ENCODE assay signal across 9 mouse cellular contexts in the genomic region with DNA sequence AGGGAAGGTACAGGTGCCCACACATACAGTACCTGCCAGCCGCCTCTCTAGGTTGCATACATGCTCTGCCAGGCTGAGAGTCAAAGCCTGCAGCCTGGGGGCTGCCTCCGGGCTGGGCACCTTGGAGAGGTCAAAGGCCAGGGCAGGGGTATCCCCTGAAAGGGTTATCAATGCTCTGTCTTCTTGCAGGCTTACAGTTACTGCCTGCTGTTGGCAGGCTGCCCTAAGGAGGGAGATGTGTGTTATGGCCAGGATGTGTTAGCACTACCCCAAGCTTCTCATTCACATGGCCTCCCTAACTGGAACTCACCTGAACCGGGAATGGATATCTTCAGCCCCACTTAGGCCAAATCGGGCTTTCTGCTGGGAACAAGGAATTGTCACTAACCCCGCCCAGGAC. TPM values are rescaled to one million over a fixed set of nuclear protein-coding genes. Genes with fewer than 3 reads are reported as not detected.
A peak's percentile ranks its signal among the peaks of the same experiment; 100 is the strongest.
DNase-seq lines count a peak whose midpoint lies in the region; ATAC-seq and TF ChIP-seq lines count a peak whose summit lies in the region.
"Had no signal": no experiment of that assay in that cellular context is flagged by ENCODE, and none has a peak within 500 bp of the region (broad histone marks: within the 10 kb centered on the region; RNA-seq: fewer than 3 reads in every experiment).

No protein-coding gene starts in this region.

- H3K9ac ChIP-seq in midbrain, embryonic 13.5 days (replicated peaks): peak overlapping the region; percentile 83

- TF ChIP-seq POLR2A in kidney, adult 2 months (IDR thresholded peaks at IDR 0.05; ENCODE audit: low read depth, low read length): no peak

- H3K4me1 ChIP-seq in G1E (ENCODE audit: insufficient read depth, low read depth, low read length): peaks cover 40% of the 10 kb centered on the region
- H3K4me1 ChIP-seq in erythroblast, embryonic 14.5 days (ENCODE audit: control insufficient read depth): peaks cover 46% of the 10 kb centered on the region
- peaks cover 11% of the 10 kb centered on the region for H3K4me1 ChIP-seq in kidney, adult 2 months (ENCODE audit: control insufficient read depth, insufficient read depth, low read length)
- peaks cover 26% of the 10 kb centered on the region for H3K4me1 ChIP-seq in midbrain, embryonic 13.5 days (replicated peaks)

- H3K9me3 ChIP-seq in G1E (replicated peaks): no peaks in the 10 kb centered on the region
- H3K9me3 ChIP-seq in erythroblast, embryonic 14.5 days (ENCODE audit: control insufficient read depth, low read length): no peaks in the 10 kb centered on the region
- H3K9me3 ChIP-seq in midbrain, embryonic 13.5 days: no peaks in the 10 kb centered on the region

- peak; percentile 35 for DNase-seq in kidney, adult 18-20 months
- DNase-seq in kidney, adult 9 months: no peak
- DNase-seq in G1E (ENCODE audit: low spot score): no peak
- DNase-seq in kidney, adult 2 months: no peak
- no peak for DNase-seq in T-cell, adult 2 months (ENCODE audit: low spot score)
- no peak for DNase-seq in layer of hippocampus, adult 9-11 months

- H3K27ac ChIP-seq in kidney, adult 2 months (ENCODE audit: insufficient read depth, low read depth, low read length): peak overlapping the region; percentile 93
- peak overlapping the region; percentile 96 for H3K27ac ChIP-seq in midbrain, embryonic 13.5 days

- H3K27me3 ChIP-seq in G1E (ENCODE audit: insufficient read depth, low read length): peaks cover 16% of the 10 kb centered on the region
- no peaks in the 10 kb centered on the region for H3K27me3 ChIP-seq in erythroblast, embryonic 14.5 days (ENCODE audit: control insufficient read depth)
- H3K27me3 ChIP-seq in kidney, adult 2 months (replicated peaks; ENCODE audit: control insufficient read depth, insufficient read depth, low read length): no peaks in the 10 kb centered on the region
- H3K27me3 ChIP-seq in midbrain, embryonic 13.5 days: no peaks in the 10 kb centered on the region

- H3K4me2 ChIP-seq in midbrain, embryonic 13.5 days (replicated peaks): peak overlapping the region; percentile 94

- WGBS in kidney, adult 2 months: 20% methylated on average over 5 of the region's 5 CpGs
- 33% methylated on average over 5 of the region's 5 CpGs for WGBS in midbrain, embryonic 13.5 days

- no peak for TF ChIP-seq CTCF in G1E (IDR thresholded peaks at IDR 0.05; ENCODE audit: low read depth, low read length)
- TF ChIP-seq CTCF in kidney, adult 2 months (conservative IDR thresholded peaks at IDR 0.05; ENCODE audit: insufficient read depth, insufficient read length, low read depth, low read length): no peak

- peak overlapping the region; percentile 82 for H3K4me3 ChIP-seq in G1E (ENCODE audit: low read depth, low read length)
- peak overlapping the region; percentile 72 for H3K4me3 ChIP-seq in erythroblast, embryonic 14.5 days (replicated peaks)
- peak overlapping the region; percentile 71 for H3K4me3 ChIP-seq in kidney, adult 2 months (ENCODE audit: insufficient read depth, low read depth, low read length)
- peak overlapping the region; percentile 72 for H3K4me3 ChIP-seq in midbrain, embryonic 13.5 days (replicated peaks)

- no peak for ATAC-seq in G1E (ENCODE audit: extremely low read depth, insufficient number of reproducible peaks, low FRiP score, poor library complexity, severe bottlenecking)
- ATAC-seq in midbrain, embryonic 13.5 days: peak; percentile 29; the same call in 1 of the 2 replicates

- H3K36me3 ChIP-seq in G1E (replicated peaks): peaks cover 29% of the 10 kb centered on the region
- peaks cover 18% of the 10 kb centered on the region for H3K36me3 ChIP-seq in erythroblast, embryonic 14.5 days (ENCODE audit: control insufficient read depth)
- no peaks in the 10 kb centered on the region for H3K36me3 ChIP-seq in kidney, adult 2 months (ENCODE audit: control insufficient read depth, insufficient read depth, low read length)
- H3K36me3 ChIP-seq in midbrain, embryonic 13.5 days: peaks cover 23% of the 10 kb centered on the region

RNA-seq across cellular contexts. Expression of gene Paxx, which starts 0.8 kb away (rescaled TPM):
- total RNA-seq in G1E (2014; fragmentation: Nextera tagmentation): 16.3 and 23.2 TPM in 2 replicates
- 14.2 and 17.8 TPM in 2 replicates for total RNA-seq in G1E (2017)
- 43.4 and 47.0 TPM in 2 replicates for polyA plus RNA-seq in G1E (2012)
- 1.0 and 1.1 TPM in 2 replicates for polyA plus RNA-seq in erythroblast, embryonic 14.5 days (2012)
- polyA plus RNA-seq in kidney, adult 2 months (2012; rRNA removed): 49.0 and 53.2 TPM in 2 replicates
- polyA plus RNA-seq in midbrain, embryonic 13.5 days (2015; fragmentation: Nextera tagmentation; extraction: Ambion mirVana): 85.7 and 92.1 TPM in 2 replicates

RNA-seq across cellular contexts. Expression of gene Clic3, which starts 3.5 kb away (rescaled TPM):
- total RNA-seq in G1E (2014; fragmentation: Nextera tagmentation) (not detected in 2 replicates), G1E (2017) (0.22 TPM in 1 of 2 replicates, not detected in the other)
- not detected in 2 replicates for polyA plus RNA-seq in G1E (2012)
- polyA plus RNA-seq in erythroblast, embryonic 14.5 days (2012): not detected in 2 replicates
- polyA plus RNA-seq in kidney, adult 2 months (2012; rRNA removed): 104 and 130 TPM in 2 replicates
- polyA plus RNA-seq in midbrain, embryonic 13.5 days (2015; fragmentation: Nextera tagmentation; extraction: Ambion mirVana): 2.7 and 4.0 TPM in 2 replicates

RNA-seq across cellular contexts. Expression of gene Ptgds, which starts 9.7 kb away (rescaled TPM):
- total RNA-seq in G1E (2014; fragmentation: Nextera tagmentation) (not detected in 2 replicates), G1E (2017) (0.44 TPM in 1 of 2 replicates, not detected in the other)
- not detected in 2 replicates for polyA plus RNA-seq in G1E (2012)
- not detected in 2 replicates for polyA plus RNA-seq in erythroblast, embryonic 14.5 days (2012)
- polyA plus RNA-seq in kidney, adult 2 months (2012; rRNA removed): 47.2 and 51.6 TPM in 2 replicates
- 48.6 and 80.5 TPM in 2 replicates for polyA plus RNA-seq in midbrain, embryonic 13.5 days (2015; fragmentation: Nextera tagmentation; extraction: Ambion mirVana)

RNA-seq across cellular contexts. Expression of gene Abca2, which starts 31.6 kb away (rescaled TPM):
- total RNA-seq in G1E (2014; fragmentation: Nextera tagmentation): 9.8 and 18.6 TPM in 2 replicates
- 2.8 and 5.3 TPM in 2 replicates for total RNA-seq in G1E (2017)
- polyA plus RNA-seq in G1E (2012): 5.9 and 6.0 TPM in 2 replicates
- polyA plus RNA-seq in erythroblast, embryonic 14.5 days (2012): 0.09 and 0.11 TPM in 2 replicates
- 51.0 and 64.0 TPM in 2 replicates for polyA plus RNA-seq in kidney, adult 2 months (2012; rRNA removed)
- polyA plus RNA-seq in midbrain, embryonic 13.5 days (2015; fragmentation: Nextera tagmentation; extraction: Ambion mirVana): 10.2 and 11.1 TPM in 2 replicates

RNA-seq across cellular contexts. Expression of gene Lcn12, which starts 33.6 kb away (rescaled TPM):
- total RNA-seq in G1E (2014; fragmentation: Nextera tagmentation): not detected in 2 replicates
- not detected in 2 replicates for total RNA-seq in G1E (2017)
- polyA plus RNA-seq in G1E (2012): not detected in 2 replicates
- polyA plus RNA-seq in erythroblast, embryonic 14.5 days (2012): not detected in 2 replicates
- polyA plus RNA-seq in kidney, adult 2 months (2012; rRNA removed): 0.18 TPM in 1 of 2 replicates, not detected in the other
- polyA plus RNA-seq in midbrain, embryonic 13.5 days (2015; fragmentation: Nextera tagmentation; extraction: Ambion mirVana): not detected in 2 replicates
- polyA plus RNA-seq: brain, embryonic 14.5 days had no signal

Comparison
In these comparisons a context has a peak if more than half of its experiments do, and no peak if none do; other contexts are left out.
1. RNA of gene Paxx, which starts 0.8 kb away (polyA plus RNA-seq): 85.7 to 92.1 TPM in midbrain, embryonic 13.5 days, 49.0 to 53.2 TPM in kidney, adult 2 months and 43.4 to 47.0 TPM in G1E; 1.0 to 1.1 TPM in erythroblast, embryonic 14.5 days; every median in the first group is over 10 times any median in the second.
2. RNA of gene Clic3, which starts 3.5 kb away (polyA plus RNA-seq): 104 to 130 TPM in kidney, adult 2 months; 2.7 to 4.0 TPM in midbrain, embryonic 13.5 days, not detected in G1E and not detected in erythroblast, embryonic 14.5 days; every median in the first group is over 10 times any median in the second.
3. RNA of gene Ptgds, which starts 9.7 kb away (polyA plus RNA-seq): 48.6 to 80.5 TPM in midbrain, embryonic 13.5 days and 47.2 to 51.6 TPM in kidney, adult 2 months; not detected in G1E and not detected in erythroblast, embryonic 14.5 days; every median in the first group is over 10 times any median in the second.
4. Peak in every context shown above with its lines, with median percentiles within 50 percentile points of each other: H3K4me3 ChIP-seq.